Mouse (Mus musculus): Measurements from ENCODE around the gene Prr5. TPM values are rescaled to one million over a fixed set of nuclear protein-coding genes. Genes with fewer than 3 reads are reported as not detected.
A peak's percentile ranks its signal among the peaks of the same experiment; 100 is the strongest.

Gene Prr5
- total RNA-seq, 1 experiment from 2014 or later, result 10.4 TPM

DNA sequence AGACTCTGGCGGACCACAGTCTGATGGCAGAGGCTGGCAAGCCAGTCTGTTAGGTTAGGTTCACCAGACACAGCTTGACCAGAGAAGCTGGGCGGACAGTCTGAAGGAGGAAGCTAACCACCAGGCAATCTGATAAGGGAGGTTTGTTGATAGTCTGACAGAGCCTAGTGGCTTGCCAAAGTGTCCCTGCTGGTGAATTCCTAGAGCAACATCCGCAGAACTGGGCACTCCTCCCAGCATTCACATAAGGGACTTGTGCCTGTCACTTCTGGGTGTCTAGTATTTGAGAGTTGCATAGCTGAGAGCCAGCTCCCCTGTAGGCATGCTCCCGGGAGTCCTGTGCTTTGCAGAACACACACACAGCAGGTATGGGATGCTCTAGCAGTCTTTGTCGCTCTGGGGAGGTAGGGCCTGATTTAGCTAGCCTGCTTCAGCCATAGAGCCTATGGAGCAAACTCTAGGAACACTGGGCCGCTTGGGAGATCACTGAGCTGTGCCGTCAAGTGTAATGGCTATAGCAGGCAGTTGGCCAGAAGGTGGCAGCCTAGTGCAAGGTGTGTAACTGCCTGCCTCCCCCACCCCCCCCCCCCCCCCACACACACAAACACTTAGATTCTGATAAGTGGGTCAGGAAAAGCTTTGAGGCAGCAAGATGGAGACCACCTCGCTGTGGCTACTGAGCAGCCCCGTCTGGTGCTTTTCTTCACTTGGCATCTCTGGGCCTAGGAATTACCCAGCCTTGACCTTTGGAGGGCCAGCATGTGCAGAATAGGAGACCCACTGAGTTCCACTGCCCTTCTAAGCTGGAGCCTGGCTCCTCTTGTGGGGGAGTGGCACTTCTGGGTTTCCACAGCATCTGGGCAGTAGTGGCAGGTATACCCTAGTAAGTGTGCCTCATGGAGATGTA lies 2.2 kb downstream of the Prr5 start:
- ATAC-seq (replicated peaks in 1 of 2; ENCODE audit: insufficient read depth in 1 of 2, low FRiP score in 2 of 2, low TSS enrichment in 1 of 2, low read depth in 1 of 2, poor library complexity in 2 of 2, severe bottlenecking in 2 of 2), result 0 out of 4 replicates have a peak, but pooled peaks of 1 of the 2 experiments have one; percentile 33

DNA sequence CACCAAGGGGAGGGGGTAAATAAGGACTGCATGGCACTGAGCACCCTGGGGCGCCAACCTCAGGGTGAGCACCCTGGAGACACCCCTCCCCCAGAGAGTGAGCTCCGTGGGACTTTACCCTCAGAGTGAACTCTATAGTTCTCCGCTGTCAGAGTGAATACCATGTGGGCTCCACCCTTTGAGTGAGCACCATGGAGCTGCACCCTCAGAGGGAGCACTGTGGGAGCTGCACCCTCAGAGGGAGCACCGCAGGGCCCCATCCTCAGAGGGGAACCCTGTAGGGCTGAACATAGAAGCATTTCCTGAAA lies 2.8 kb downstream of the Prr5 start:
- no peak for ATAC-seq (replicated peaks in 1 of 2; ENCODE audit: insufficient read depth in 1 of 2, low FRiP score in 2 of 2, low TSS enrichment in 1 of 2, low read depth in 1 of 2, poor library complexity in 2 of 2, severe bottlenecking in 2 of 2)

DNA sequence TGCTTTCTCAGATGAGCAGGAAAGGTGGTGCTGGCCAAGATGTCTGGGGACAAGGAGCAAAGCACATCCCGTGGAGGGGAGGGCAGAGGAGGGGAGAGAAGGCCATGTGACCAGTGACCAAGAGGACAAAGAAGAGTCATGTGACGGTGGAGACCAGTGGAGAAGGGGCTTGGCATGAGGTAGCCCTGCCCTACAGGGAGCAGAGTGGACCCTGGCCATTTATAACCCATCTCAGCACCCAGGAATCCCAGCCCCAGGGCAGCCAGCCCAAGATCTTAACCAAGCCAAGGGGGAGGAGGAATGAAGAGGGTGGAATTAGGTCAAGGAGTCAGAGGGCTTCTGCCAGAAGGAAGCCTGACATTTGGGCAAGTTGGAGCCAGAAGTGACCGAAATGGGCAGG lies 3.2 kb downstream of the Prr5 start:
- ATAC-seq (replicated peaks in 1 of 2; ENCODE audit: insufficient read depth in 1 of 2, low FRiP score in 2 of 2, low TSS enrichment in 1 of 2, low read depth in 1 of 2, poor library complexity in 2 of 2, severe bottlenecking in 2 of 2), result no peak

DNA sequence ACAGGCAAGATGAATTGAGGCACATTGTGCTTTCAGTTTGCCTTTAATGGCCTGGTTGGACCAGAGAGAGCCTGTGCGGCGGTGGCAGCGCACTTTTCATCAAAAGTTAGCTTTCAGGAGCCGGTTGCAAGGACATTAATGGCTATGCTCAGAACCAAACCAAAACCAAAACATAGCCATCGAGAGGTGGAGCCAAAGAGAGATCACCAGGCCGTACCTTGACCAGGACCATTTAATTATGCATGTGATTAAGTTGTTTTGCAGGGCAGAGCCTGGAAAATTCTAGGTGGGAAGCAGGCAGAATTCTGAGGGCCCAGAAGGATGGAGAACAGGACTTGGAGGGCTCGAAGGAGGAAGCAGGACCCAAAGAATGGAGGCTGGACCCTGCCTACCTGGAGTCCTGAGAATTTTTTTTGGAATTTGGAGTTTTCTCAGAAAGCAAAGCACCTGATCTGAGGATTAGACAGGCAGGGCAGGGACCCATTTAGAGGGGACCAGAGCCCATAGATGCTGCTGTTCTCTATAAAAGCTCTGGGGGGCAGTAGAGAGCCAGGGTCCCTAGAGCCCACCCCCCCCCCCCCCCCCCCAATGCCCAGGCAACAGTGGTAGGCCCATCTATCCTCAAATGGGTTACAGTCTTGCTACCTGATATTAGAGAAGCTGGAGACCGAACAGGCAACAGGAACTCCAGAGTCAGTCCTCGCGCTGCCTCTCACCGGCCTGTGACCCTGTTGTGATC lies 5.1 kb downstream of the Prr5 start:
- no peak; a peak in 1 of 4 replicates for ATAC-seq (replicated peaks in 1 of 2; ENCODE audit: insufficient read depth in 1 of 2, low FRiP score in 2 of 2, low TSS enrichment in 1 of 2, low read depth in 1 of 2, poor library complexity in 2 of 2, severe bottlenecking in 2 of 2)

DNA sequence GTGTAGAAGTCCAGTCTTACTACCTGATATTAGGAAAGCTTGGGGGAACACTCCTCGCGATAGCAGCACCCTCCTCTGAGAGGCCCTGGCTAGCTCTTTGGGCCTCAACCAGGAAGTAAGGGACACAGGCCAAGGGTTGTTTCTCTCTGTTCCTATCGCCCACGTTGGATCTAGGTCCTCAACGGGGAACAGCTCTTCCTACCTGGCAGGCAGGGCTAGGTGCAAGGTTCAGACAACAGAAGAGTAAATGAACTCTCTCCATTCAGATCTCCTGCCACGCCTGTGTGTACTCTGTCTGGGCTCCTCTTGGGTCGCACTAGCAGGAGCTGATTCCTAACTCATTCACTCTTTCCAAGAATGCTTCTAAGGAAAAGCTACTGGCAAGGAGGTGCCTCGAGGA lies 5.9 kb downstream of the Prr5 start:
- ATAC-seq (replicated peaks in 1 of 2; ENCODE audit: insufficient read depth in 1 of 2, low FRiP score in 2 of 2, low TSS enrichment in 1 of 2, low read depth in 1 of 2, poor library complexity in 2 of 2, severe bottlenecking in 2 of 2), result no peak

DNA sequence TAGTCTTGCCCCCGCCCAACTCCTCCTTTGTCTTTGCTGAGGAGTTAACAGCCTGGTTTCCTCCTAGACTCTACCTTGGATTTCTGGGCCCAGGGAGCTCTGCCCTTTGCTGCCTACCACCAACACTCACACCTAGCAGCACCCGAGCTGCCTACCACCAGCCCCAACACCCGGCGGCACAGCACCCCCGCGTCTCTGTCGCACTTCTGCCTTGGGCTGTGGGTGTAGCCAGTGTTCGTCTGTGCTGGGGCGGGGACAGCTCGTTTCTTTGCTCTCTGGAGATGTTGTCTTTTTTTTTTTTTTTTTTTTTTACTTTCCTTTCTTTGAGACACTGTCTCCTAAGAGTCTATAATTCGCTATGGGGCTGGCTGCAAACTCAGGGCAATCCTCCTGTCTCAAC lies 8.5 kb downstream of the Prr5 start:
- no peak for ATAC-seq (replicated peaks in 1 of 2; ENCODE audit: insufficient read depth in 1 of 2, low FRiP score in 2 of 2, low TSS enrichment in 1 of 2, low read depth in 1 of 2, poor library complexity in 2 of 2, severe bottlenecking in 2 of 2)

DNA sequence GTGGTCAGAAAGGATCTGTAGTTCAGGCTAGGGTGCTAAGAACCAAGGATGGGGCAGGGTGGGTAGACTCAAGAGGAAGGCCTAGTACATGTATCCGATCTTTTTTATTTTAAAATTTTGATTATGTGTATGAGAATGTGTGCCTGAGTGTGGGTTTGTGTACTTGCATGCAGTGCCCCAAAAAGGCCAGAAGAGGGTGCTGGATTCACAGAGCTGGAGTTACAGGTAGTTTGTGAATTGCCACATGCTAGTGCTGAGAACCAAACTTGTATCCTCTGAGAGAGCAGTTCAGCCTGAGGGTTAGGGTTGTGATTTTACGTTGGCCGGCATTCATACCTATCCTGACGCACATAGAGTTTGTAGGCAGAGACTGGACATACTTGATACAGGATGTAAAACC lies 9.7 kb downstream of the Prr5 start:
- ATAC-seq (replicated peaks in 1 of 2; ENCODE audit: insufficient read depth in 1 of 2, low FRiP score in 2 of 2, low TSS enrichment in 1 of 2, low read depth in 1 of 2, poor library complexity in 2 of 2, severe bottlenecking in 2 of 2), result no peak

DNA sequence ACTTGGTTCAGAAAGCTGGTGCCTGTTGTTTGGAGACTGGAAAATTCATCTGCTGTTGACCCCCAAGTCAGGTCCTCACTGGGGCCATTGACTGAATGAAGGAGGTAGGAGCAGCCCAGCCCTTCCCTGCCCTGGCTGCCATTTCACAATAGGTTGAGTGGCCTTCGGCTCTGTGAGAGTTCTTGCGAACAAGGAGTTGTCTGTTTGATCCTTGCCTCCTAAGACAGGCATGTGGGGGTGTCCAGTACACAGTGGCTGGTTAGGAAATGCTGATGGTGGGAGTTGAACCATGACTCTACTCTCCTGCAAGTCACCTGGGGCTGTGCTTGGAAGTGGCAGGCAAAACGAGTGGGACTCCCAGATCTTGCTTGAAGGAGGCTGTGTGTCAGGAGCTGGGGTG lies 10.4 kb downstream of the Prr5 start:
- no peak for ATAC-seq (replicated peaks in 1 of 2; ENCODE audit: insufficient read depth in 1 of 2, low FRiP score in 2 of 2, low TSS enrichment in 1 of 2, low read depth in 1 of 2, poor library complexity in 2 of 2, severe bottlenecking in 2 of 2)

DNA sequence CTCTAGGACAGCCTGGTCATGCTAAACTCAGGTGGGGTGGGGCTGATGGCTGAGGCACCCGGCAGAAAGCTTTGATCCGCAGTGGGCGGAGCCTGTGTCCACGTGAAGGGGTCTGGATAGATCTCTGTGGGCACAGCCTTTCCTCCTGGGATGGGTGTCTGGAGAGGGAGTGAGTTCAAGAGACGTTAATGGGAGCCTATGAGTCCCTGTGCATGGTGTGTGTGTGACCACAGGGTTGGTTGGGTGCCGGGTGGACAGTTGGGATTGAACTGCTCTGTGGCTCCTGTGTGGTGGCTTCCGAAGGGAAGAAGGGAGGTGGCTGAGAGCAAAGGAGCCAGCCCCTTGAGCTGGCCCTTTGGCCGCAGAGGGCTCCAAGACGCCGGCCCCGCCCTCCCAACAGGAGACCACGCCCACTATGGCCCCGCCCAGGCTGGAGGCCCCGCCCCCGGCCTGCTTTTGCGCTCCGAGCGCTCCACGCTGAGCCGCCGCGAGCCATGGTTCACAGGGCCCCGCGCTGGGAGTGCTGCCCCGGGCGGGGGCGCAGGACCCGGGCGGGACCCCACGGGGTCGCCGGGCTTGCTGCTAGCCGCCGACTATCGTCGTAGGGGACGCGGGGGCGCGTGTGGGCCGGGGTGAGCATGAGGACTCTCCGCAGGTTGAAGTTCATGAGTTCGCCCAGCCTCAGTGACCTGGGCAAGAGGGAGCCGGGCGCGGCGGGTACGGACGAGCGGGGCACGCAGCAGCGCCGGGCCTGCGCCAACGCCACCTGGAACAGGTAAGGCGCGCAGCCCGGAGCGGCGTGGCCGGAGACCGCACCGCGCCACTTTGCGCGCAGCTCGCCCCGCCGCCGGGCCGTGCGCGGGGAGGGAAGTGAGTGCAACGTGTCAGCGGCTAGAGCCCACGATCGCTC lies 11.4 kb downstream of the Prr5 start:
- ATAC-seq (replicated peaks in 1 of 2; ENCODE audit: insufficient read depth in 1 of 2, low FRiP score in 2 of 2, low TSS enrichment in 1 of 2, low read depth in 1 of 2, poor library complexity in 2 of 2, severe bottlenecking in 2 of 2), result peak; percentile 38 to 44; a peak in 3 of 4 replicates

DNA sequence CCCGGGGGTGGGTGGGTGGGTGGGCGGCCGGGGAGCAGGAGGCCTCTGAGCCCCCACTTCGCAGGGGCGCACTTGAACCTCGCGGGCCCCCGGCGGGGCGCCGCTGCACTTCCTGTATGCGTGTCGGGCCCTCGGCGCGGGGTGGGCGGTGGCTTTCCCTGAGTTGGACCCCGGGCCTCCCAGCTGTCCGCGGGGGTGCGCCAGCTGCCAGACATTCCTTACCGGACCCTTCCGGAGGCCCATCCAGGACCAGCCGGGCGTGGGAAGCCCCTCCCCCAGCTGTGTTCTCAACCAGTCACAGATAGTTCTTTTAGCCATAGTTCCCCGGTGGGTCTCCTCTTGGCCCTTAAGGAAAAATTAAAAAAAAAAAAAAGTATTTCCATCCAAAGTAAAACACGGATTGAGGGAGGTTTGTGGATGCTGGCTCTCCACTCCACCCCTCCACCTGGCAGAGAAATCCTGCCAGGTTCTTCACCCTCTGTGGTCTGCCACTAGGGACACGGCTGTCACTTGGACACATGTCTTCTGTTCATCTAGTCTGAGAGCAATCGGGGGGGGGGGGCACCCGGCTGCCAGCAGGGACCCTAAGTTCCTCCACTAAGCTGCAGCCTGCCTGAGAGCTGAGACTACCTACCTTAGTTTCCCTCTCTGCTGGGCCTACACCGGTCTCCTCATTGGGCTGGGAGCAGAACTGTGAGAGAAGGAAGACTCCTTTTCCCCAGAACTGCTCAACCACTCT lies 12.2 kb downstream of the Prr5 start:
- ATAC-seq (replicated peaks in 1 of 2; ENCODE audit: insufficient read depth in 1 of 2, low FRiP score in 2 of 2, low TSS enrichment in 1 of 2, low read depth in 1 of 2, poor library complexity in 2 of 2, severe bottlenecking in 2 of 2), result no peak

DNA sequence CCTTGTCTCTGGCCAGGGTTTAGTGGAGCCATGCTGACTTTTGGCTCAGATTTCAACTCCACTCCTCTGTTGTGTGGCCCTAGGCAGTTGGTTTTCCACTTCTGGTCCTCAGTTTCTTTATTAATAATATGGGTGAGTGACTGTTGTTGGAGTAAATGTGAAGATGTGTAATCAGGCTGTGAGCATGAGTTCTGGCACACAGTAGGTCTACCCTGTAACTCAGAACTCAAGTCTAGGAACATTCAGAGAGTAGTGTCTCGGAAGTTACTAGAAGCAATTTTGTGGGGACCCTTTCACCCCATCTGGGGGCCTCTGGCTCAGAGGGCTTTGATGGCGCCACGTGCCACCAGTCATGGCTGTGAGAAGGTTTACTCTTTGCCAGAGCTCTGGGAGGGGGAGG lies 12.8 kb downstream of the Prr5 start:
- ATAC-seq (replicated peaks in 1 of 2; ENCODE audit: insufficient read depth in 1 of 2, low FRiP score in 2 of 2, low TSS enrichment in 1 of 2, low read depth in 1 of 2, poor library complexity in 2 of 2, severe bottlenecking in 2 of 2), result no peak

DNA sequence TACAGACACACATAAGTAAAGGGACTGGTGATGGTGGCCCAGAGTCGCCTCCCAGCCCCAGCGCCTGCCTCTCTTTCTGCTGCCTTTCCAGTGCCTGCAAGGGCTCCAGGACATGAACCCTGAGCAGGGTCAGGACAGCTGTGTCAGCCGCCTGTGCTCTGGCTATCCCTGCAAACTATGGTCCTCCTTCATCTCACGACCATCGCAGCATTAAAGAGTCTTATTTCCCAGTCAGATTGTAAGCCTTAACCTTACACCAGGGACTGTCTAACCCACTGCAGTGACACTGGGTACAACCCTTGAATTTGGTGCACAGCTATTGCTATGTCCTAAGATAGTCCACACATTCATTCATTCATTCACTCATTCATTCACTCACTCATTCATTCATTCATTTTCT lies 13.4 kb downstream of the Prr5 start:
- ATAC-seq (replicated peaks in 1 of 2; ENCODE audit: insufficient read depth in 1 of 2, low FRiP score in 2 of 2, low TSS enrichment in 1 of 2, low read depth in 1 of 2, poor library complexity in 2 of 2, severe bottlenecking in 2 of 2), result no peak

DNA sequence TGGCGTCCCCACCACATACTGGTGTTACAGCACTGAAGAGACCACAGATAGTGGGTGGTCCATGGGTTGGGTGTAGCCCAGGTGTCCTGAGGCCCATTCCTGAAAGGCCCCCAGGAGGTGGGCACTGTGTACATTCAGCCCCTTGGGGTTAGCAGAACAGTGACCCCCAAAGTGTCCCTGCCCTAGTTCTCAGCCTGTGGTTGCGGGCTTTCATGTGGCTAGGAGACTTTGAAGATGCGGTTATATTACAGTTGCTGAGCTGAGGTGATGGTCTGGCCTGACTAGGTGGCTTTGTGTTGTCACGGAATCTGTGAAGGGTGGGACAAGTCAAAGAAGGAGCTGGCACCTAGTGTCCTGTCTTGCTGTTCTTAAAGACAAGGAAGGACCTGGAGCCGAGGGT lies 15.1 kb downstream of the Prr5 start:
- no peak for ATAC-seq (replicated peaks in 1 of 2; ENCODE audit: insufficient read depth in 1 of 2, low FRiP score in 2 of 2, low TSS enrichment in 1 of 2, low read depth in 1 of 2, poor library complexity in 2 of 2, severe bottlenecking in 2 of 2)

DNA sequence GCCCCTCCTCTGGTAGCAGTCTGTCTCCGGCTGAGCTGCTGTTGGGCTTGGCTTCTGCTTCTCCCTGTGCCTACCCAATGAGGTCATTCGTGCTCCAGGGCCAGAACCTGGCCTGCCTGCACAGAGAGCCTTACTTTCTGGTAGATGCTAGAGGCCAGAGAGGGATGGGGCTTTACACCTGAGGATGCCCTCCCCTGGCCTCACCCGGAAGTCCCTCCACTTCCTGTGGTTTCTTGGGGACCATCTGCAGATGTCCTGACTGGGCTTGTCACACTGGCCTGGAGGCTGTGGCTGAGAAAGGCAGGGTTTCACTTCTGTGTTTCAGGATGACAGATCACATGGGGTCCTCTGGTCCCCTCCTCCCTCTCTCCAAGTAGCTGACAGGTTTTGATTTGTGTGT lies 16.0 kb downstream of the Prr5 start:
- peak; percentile 82 to 90 for ATAC-seq (replicated peaks in 1 of 2; ENCODE audit: insufficient read depth in 1 of 2, low FRiP score in 2 of 2, low TSS enrichment in 1 of 2, low read depth in 1 of 2, poor library complexity in 2 of 2, severe bottlenecking in 2 of 2)

DNA sequence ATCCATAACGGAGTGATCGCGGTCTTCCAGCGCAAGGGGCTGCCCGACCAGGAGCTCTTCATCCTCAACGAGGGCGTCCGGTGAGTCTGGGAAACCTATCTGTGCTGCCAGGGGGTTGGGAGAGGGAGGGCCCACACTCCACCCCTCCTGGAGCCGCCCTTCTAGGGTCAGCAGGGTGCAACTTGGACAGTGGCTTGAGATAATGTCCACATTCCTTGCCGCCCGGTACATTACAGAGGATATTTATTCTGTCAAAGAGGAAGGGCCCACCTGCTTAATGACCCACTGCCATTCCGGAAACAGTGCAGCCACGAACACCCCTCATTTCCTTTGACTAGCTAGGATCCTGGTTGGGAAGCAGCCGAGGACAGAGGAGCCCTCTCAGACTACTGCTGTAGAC lies 18.5 kb downstream of the Prr5 start:
- ATAC-seq (replicated peaks in 1 of 2; ENCODE audit: insufficient read depth in 1 of 2, low FRiP score in 2 of 2, low TSS enrichment in 1 of 2, low read depth in 1 of 2, poor library complexity in 2 of 2, severe bottlenecking in 2 of 2), result no peak

DNA sequence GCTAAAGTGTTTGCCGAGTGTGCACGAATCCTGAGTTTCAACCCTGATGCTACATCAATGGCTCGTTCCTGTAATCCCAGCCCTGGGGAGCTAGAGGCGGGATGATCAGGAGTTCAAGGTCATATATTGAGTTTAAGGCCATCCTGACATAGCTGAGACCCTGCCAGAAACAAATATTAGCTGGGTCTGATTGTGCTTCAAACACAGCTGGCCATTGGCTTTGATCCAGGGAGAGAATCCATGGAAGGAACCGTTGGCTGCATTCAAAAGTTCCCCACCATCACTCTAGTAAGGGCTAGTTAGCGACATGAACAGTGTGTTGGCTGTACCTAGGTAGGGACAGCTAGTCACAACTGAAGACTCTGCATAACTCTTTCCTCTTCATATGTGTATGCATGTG lies 19.9 kb downstream of the Prr5 start:
- no peak for ATAC-seq (replicated peaks in 1 of 2; ENCODE audit: insufficient read depth in 1 of 2, low FRiP score in 2 of 2, low TSS enrichment in 1 of 2, low read depth in 1 of 2, poor library complexity in 2 of 2, severe bottlenecking in 2 of 2)

DNA sequence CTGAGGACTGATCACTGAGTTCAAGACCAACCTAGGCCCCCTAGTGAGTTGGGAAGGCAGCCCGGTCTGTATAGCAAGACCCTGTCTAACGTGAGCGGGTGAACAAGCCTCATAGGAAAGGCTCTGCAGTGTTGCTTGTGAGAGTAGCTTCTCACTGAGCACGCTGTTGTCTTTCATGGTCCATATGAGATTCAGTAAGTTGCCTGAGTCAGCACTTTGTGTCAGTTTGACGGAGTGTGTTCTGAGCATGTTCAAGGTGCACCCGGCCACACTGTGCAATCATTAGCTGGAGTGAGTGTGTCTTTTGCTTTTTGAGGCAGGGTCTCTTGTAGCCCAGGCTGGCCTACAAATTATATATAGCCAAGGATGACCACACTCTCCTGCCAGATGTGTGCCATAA lies 22.1 kb downstream of the Prr5 start:
- ATAC-seq (replicated peaks in 1 of 2; ENCODE audit: insufficient read depth in 1 of 2, low FRiP score in 2 of 2, low TSS enrichment in 1 of 2, low read depth in 1 of 2, poor library complexity in 2 of 2, severe bottlenecking in 2 of 2), result 0 out of 4 replicates have a peak, but pooled peaks of 1 of the 2 experiments have one; percentile 4

All from hematopoietic stem cell, adult 5-6 weeks (primary cell).